10 mouse cellular contexts compared by ENCODE assay signal in the genomic region with DNA sequence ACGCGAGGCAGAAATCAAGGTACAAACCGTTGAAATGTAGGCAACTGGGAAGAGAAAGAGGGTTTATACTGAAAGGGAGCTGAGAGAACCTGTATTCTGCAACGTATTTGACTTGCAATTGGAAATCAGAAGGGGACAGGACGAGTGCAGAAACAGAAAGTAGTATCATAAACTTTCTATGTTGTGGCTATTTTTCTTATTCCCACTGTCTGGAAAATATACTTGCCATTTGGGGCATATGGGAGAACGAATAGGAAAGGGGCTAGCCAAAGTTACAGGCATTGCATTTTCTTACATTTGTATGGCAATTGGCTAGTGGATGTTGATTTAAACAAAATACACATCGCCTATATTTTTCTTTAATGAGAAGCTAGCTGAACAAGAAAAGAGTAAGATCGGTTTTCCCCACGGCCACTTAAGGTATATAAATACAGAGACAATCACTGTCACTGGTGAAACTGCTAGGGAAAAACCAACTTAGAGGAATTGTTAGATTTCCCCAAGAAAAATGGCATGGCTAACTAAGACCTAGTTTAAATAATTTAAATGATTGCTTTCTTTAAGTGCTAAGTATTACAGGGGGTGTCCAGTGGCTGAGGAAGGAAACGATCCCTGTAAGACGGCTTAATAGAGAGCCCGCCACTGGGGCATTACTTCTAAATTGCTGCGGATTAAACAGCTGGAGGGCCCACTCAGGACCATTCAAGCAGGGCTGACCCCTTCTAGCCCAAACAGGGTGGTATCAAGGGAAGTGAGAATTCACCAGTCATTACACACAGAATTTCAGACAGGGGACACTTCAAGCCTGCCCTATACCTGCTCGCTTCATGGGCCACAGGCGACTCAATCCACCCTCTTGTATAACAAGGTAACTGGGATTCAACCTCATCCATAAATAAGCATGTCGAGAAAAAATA. TPM values are rescaled to one million over a fixed set of nuclear protein-coding genes. Genes with fewer than 3 reads are reported as not detected.
DNase-seq lines count a peak whose midpoint lies in the region; ATAC-seq and TF ChIP-seq lines count a peak whose summit lies in the region.
"Had no signal": no experiment of that assay in that cellular context is flagged by ENCODE, and none has a peak within 500 bp of the region (broad histone marks: within the 10 kb centered on the region; RNA-seq: fewer than 3 reads in every experiment).

No protein-coding gene starts in this region.

- H3K4me3 ChIP-seq in heart, embryonic 10.5 days: 0 out of 2 replicates have a peak overlapping the region, but pooled peaks have one; percentile 38
- peak overlapping the region; percentile 57 for H3K4me3 ChIP-seq in forebrain, embryonic 15.5 days
- peak overlapping the region; percentile 50 for H3K4me3 ChIP-seq in midbrain, embryonic 10.5 days
- no peak overlapping the region for H3K4me3 ChIP-seq in liver, postnatal 0 days (ENCODE audit: low read depth, low read length)
- H3K4me3 ChIP-seq: liver, embryonic 13.5 days had no signal

- 4% methylated on average over 16 of the region's 16 CpGs for WGBS in heart, embryonic 10.5 days
- 3% methylated on average over 16 of the region's 16 CpGs for WGBS in forebrain, embryonic 15.5 days
- 2% methylated on average over 16 of the region's 16 CpGs for WGBS in midbrain, embryonic 10.5 days
- WGBS in liver, postnatal 0 days (ENCODE audit: insufficient replicate concordance): 8% methylated on average over 16 of the region's 16 CpGs

- no peaks in the 10 kb centered on the region for H3K9me3 ChIP-seq in heart, embryonic 10.5 days
- H3K9me3 ChIP-seq in forebrain, embryonic 15.5 days: no peaks in the 10 kb centered on the region
- no peaks in the 10 kb centered on the region for H3K9me3 ChIP-seq in midbrain, embryonic 10.5 days (replicated peaks)
- H3K9me3 ChIP-seq in liver, postnatal 0 days (ENCODE audit: low read length): no peaks in the 10 kb centered on the region
- H3K9me3 ChIP-seq: liver, embryonic 13.5 days had no signal

- no peak overlapping the region for H3K27ac ChIP-seq in heart, embryonic 10.5 days
- peak overlapping the region; percentile 88 for H3K27ac ChIP-seq in forebrain, embryonic 15.5 days (replicated peaks)
- H3K27ac ChIP-seq in midbrain, embryonic 10.5 days (replicated peaks): peak overlapping the region; percentile 81
- no peak overlapping the region for H3K27ac ChIP-seq in liver, postnatal 0 days (ENCODE audit: low read depth)
- H3K27ac ChIP-seq: liver, embryonic 13.5 days; stomach, postnatal 0 days had no signal

- H3K4me2 ChIP-seq in forebrain, embryonic 15.5 days (replicated peaks): peak overlapping the region; percentile 91
- H3K4me2 ChIP-seq in liver, postnatal 0 days (ENCODE audit: low read depth, low read length): no peak overlapping the region
- H3K4me2 ChIP-seq: liver, embryonic 13.5 days had no signal

- DNase-seq in heart, embryonic 10.5 days (ENCODE audit: low spot score): no peak
- DNase-seq in heart, adult 8-10 months (ENCODE audit: low spot score): no peak
- peak; percentile 29 for DNase-seq in brain, embryonic 14.5 days (ENCODE audit: low read depth)
- peak; percentile 59 for DNase-seq in midbrain, embryonic 10.5 days (ENCODE audit: low spot score)
- no peak for DNase-seq in liver, postnatal 0 days
- no peak for DNase-seq in kidney, postnatal 4 days
- no peak for DNase-seq in T-cell, adult 2 months (ENCODE audit: low spot score)
- DNase-seq: liver, embryonic 13.5 days had no signal

- no peak for TF ChIP-seq EP300 in liver, postnatal 0 days (IDR thresholded peaks at IDR 0.05; ENCODE audit: low read depth)

- H3K27me3 ChIP-seq in heart, embryonic 10.5 days (ENCODE audit: insufficient read depth, poor library complexity, severe bottlenecking): peaks cover 99% of the 10 kb centered on the region
- peaks cover 49% of the 10 kb centered on the region for H3K27me3 ChIP-seq in forebrain, embryonic 15.5 days
- peaks cover 100% of the 10 kb centered on the region for H3K27me3 ChIP-seq in midbrain, embryonic 10.5 days (ENCODE audit: low read depth, poor library complexity, severe bottlenecking)
- H3K27me3 ChIP-seq in liver, postnatal 0 days (ENCODE audit: insufficient read depth, low read length): peaks cover 92% of the 10 kb centered on the region

- H3K9ac ChIP-seq in forebrain, embryonic 15.5 days (replicated peaks): peak overlapping the region; percentile 65
- no peak overlapping the region for H3K9ac ChIP-seq in liver, postnatal 0 days (replicated peaks)
- H3K9ac ChIP-seq: liver, embryonic 13.5 days had no signal

- no peak for TF ChIP-seq POLR2A in brain, embryonic 14.5 days (IDR thresholded peaks at IDR 0.05; ENCODE audit: borderline replicate concordance, extremely low read depth, insufficient read depth, insufficient read length, poor library complexity, severe bottlenecking)

- ATAC-seq in forebrain, embryonic 15.5 days (replicated peaks): no peak
- no peak for ATAC-seq in liver, postnatal 0 days

- TF ChIP-seq CTCF in brain, embryonic 14.5 days (IDR thresholded peaks at IDR 0.05; ENCODE audit: borderline replicate concordance, extremely low read depth, insufficient read depth, insufficient read length): no peak
- no peak for TF ChIP-seq CTCF in liver, postnatal 0 days (IDR thresholded peaks at IDR 0.05; ENCODE audit: low read depth)

- no peaks in the 10 kb centered on the region for H3K36me3 ChIP-seq in heart, embryonic 10.5 days
- H3K36me3 ChIP-seq in forebrain, embryonic 15.5 days: no peaks in the 10 kb centered on the region
- H3K36me3 ChIP-seq in midbrain, embryonic 10.5 days: no peaks in the 10 kb centered on the region
- H3K36me3 ChIP-seq in liver, postnatal 0 days (replicated peaks; ENCODE audit: insufficient read depth, low read length): no peaks in the 10 kb centered on the region
- H3K36me3 ChIP-seq: liver, embryonic 13.5 days had no signal

- H3K4me1 ChIP-seq in heart, embryonic 10.5 days: peaks cover 32% of the 10 kb centered on the region
- H3K4me1 ChIP-seq in forebrain, embryonic 15.5 days: peaks cover 54% of the 10 kb centered on the region
- peaks cover 75% of the 10 kb centered on the region for H3K4me1 ChIP-seq in midbrain, embryonic 10.5 days
- H3K4me1 ChIP-seq in liver, postnatal 0 days (ENCODE audit: insufficient read depth): peaks cover 12% of the 10 kb centered on the region; the same call in 1 of the 2 replicates

RNA-seq across cellular contexts. Expression of a gene that starts 14.9 kb away (rescaled TPM):
- polyA plus RNA-seq in heart, embryonic 10.5 days (2016; fragmentation: Nextera tagmentation; extraction: Ambion mirVana): not detected in 2 replicates
- total RNA-seq in heart, adult 8-10 months (2022): under 1 TPM; 0.09 to 0.22 (median 0.15) TPM
- polyA plus RNA-seq in brain, embryonic 14.5 days (2012; rRNA removed): 23.2 and 26.7 TPM in 2 replicates
- 7.9 and 8.7 TPM in 2 replicates for polyA plus RNA-seq in forebrain, embryonic 15.5 days (2015; fragmentation: Nextera tagmentation; extraction: Ambion mirVana)
- 0.22 and 0.35 TPM in 2 replicates for polyA plus RNA-seq in midbrain, embryonic 10.5 days (2016; fragmentation: Nextera tagmentation; extraction: Ambion mirVana)
- not detected in 2 replicates for polyA plus RNA-seq in liver, postnatal 0 days (2015; fragmentation: Nextera tagmentation; extraction: Ambion mirVana)
- polyA plus RNA-seq: liver, embryonic 13.5 days had no signal

Comparison
In these comparisons a context has a peak if more than half of its experiments do, and no peak if none do; other contexts are left out.
1. DNase-seq: peak in brain, embryonic 14.5 days (single experiment) and midbrain, embryonic 10.5 days (single experiment); none in heart, embryonic 10.5 days (single experiment), heart, adult 8-10 months (single experiment), liver, postnatal 0 days (single experiment), kidney, postnatal 4 days (0 of 2) and T-cell, adult 2 months (single experiment).
2. H3K27ac ChIP-seq: peak in forebrain, embryonic 15.5 days (single experiment) and midbrain, embryonic 10.5 days (single experiment); none in heart, embryonic 10.5 days (single experiment) and liver, postnatal 0 days (single experiment).